Mouse (Mus musculus): ENCODE measurements around the gene P2rx4. TPM values are rescaled to one million over a fixed set of nuclear protein-coding genes. Genes with fewer than 3 reads are reported as not detected.

Gene P2rx4
- polyA plus RNA-seq, 1 experiment from 2014 or later, result 10.3 TPM

- Histone ChIP-seq H3K27me3 (replicated peaks; ENCODE audit: control insufficient read depth, insufficient read depth, low read length) (no peaks in the 10 kb centered on the region), H3K4me3 (replicated peaks; ENCODE audit: low read length) (no peak overlapping the region), H3K27ac (ENCODE audit: low read length) (no peak overlapping the region), H3K9ac (replicated peaks; ENCODE audit: low read depth, low read length) (no peak overlapping the region), H3K4me2 (ENCODE audit: low read length) (no peak overlapping the region), H3K9me3 (ENCODE audit: control insufficient read depth, low read length) (no peaks in the 10 kb centered on the region), H3K4me1 (replicated peaks; ENCODE audit: control insufficient read depth, insufficient read depth, low read length) (no peaks in the 10 kb centered on the region), H3K36me3 (ENCODE audit: control insufficient read depth, insufficient read depth) (0 out of 2 replicates have a peak, but pooled peaks cover 2% of the 10 kb centered on the region)
- 70% methylated on average over 17 of the region's 17 CpGs for WGBS
- no peak for ATAC-seq
These were observed 26.5 kb downstream of the P2rx4 start for GRCm38 (mm10) chr5:122733881-122734280.

DNA sequence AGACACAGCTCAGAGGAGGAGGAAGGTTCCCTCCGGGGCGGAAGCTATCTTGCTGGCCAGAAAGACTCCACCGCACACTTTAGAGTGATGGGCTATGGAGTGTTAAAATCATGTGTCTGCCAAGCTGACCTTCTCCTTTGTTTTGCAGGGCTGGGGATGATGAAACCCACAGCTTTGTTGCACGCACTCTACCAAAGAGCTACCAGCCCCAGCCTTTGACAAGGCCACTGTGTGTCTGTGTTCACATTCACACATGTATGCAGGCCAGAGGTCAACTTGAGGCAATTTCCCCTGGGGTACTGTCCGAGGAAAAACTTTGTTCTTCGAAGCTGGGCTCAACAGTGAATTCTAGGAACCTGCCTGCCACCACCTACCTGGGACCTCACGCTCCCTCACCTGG is 28.5 kb downstream of the P2rx4 start:
- no peak overlapping the region for H3K9ac ChIP-seq (replicated peaks; ENCODE audit: low read depth, low read length)
- 0 out of 2 replicates have a peak, but pooled peaks cover 2% of the 10 kb centered on the region for H3K36me3 ChIP-seq (ENCODE audit: control insufficient read depth, insufficient read depth)
- no peak overlapping the region for H3K4me3 ChIP-seq (replicated peaks; ENCODE audit: low read length)
- no peaks in the 10 kb centered on the region for H3K4me1 ChIP-seq (replicated peaks; ENCODE audit: control insufficient read depth, insufficient read depth, low read length)
- no peak for ATAC-seq
- WGBS, result 91% methylated on average over 7 of the region's 7 CpGs
- no peaks in the 10 kb centered on the region for H3K9me3 ChIP-seq (ENCODE audit: control insufficient read depth, low read length)
- no peaks in the 10 kb centered on the region for H3K27me3 ChIP-seq (replicated peaks; ENCODE audit: control insufficient read depth, insufficient read depth, low read length)
- H3K27ac ChIP-seq (ENCODE audit: low read length), result no peak overlapping the region
- H3K4me2 ChIP-seq (ENCODE audit: low read length), result no peak overlapping the region

DNA sequence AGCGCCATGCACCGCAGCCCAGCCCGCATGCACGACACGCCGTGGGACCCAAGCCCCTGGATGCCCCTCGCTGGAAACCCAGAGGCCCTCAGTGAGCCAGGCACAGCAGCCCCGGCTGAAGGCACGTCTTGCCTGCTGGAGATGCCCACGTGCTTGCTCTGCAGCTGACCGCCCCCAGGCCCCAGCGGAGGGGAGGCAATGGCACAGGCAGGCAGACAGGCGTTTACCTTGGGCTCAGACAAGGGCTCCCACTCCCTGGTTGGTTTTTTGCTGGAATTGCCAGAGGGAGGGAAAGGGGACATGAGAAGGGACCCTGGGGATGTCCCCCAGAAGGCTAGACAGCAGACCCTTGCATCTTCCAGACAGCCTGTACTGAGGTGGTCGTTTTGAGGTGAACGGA is 29.4 kb downstream of the P2rx4 start:
- H3K27me3 ChIP-seq (replicated peaks; ENCODE audit: control insufficient read depth, insufficient read depth, low read length), result no peaks in the 10 kb centered on the region
- H3K27ac ChIP-seq (ENCODE audit: low read length), result no peak overlapping the region
- H3K36me3 ChIP-seq (ENCODE audit: control insufficient read depth, insufficient read depth), result 0 out of 2 replicates have a peak, but pooled peaks cover 4% of the 10 kb centered on the region
- no peaks in the 10 kb centered on the region for H3K9me3 ChIP-seq (ENCODE audit: control insufficient read depth, low read length)
- no peak overlapping the region for H3K9ac ChIP-seq (replicated peaks; ENCODE audit: low read depth, low read length)
- WGBS, result 91% methylated on average over 15 of the region's 15 CpGs
- ATAC-seq, result no peak
- H3K4me1 ChIP-seq (replicated peaks; ENCODE audit: control insufficient read depth, insufficient read depth, low read length), result no peaks in the 10 kb centered on the region
- H3K4me3 ChIP-seq (replicated peaks; ENCODE audit: low read length), result no peak overlapping the region
- no peak overlapping the region for H3K4me2 ChIP-seq (ENCODE audit: low read length)

GRCm38 (mm10) chr5:122743880-122744422 is 36.6 kb downstream of the P2rx4 start:
- no peaks in the 10 kb centered on the region for H3K4me1 ChIP-seq (replicated peaks; ENCODE audit: control insufficient read depth, insufficient read depth, low read length)
- H3K9me3 ChIP-seq (ENCODE audit: control insufficient read depth, low read length), result no peaks in the 10 kb centered on the region
- H3K27me3 ChIP-seq (replicated peaks; ENCODE audit: control insufficient read depth, insufficient read depth, low read length), result no peaks in the 10 kb centered on the region
- 85% methylated on average over 13 of the region's 13 CpGs for WGBS
- peaks cover 27% of the 10 kb centered on the region for H3K36me3 ChIP-seq (ENCODE audit: control insufficient read depth, insufficient read depth)
- H3K9ac ChIP-seq (replicated peaks; ENCODE audit: low read depth, low read length), result no peak overlapping the region
- no peak overlapping the region for H3K4me3 ChIP-seq (replicated peaks; ENCODE audit: low read length)
- H3K27ac ChIP-seq (ENCODE audit: low read length), result no peak overlapping the region
- ATAC-seq, result no peak
- no peak overlapping the region for H3K4me2 ChIP-seq (ENCODE audit: low read length)

DNA sequence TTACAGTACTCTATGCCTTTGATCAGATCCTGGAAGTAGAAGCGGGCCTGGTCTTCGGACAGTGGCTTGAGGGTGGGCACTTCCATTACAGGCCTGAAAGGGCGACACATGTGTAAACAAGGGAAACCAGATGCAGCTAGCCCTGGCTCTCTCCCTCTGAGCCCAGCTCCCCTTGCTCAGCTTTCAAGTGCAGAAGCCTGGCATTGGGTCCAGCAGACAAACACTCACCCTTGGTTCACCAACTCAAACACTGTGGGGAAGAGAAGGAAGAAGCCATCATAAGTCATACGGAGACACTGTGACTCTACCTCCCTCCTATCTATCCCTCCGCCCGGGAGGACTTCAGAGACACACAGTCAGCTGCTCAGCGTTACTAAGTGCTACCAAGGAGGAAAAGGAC is 40.6 kb downstream of the P2rx4 start:
- no peak for ATAC-seq
- Histone ChIP-seq H3K9me3 (ENCODE audit: control insufficient read depth, low read length) (no peaks in the 10 kb centered on the region), H3K4me1 (replicated peaks; ENCODE audit: control insufficient read depth, insufficient read depth, low read length) (no peaks in the 10 kb centered on the region), H3K36me3 (ENCODE audit: control insufficient read depth, insufficient read depth) (peaks cover 25% of the 10 kb centered on the region), H3K4me3 (replicated peaks; ENCODE audit: low read length) (no peak overlapping the region), H3K27me3 (replicated peaks; ENCODE audit: control insufficient read depth, insufficient read depth, low read length) (no peaks in the 10 kb centered on the region), H3K27ac (ENCODE audit: low read length) (no peak overlapping the region), H3K4me2 (ENCODE audit: low read length) (no peak overlapping the region), H3K9ac (replicated peaks; ENCODE audit: low read depth, low read length) (no peak overlapping the region)
- WGBS, result 95% methylated on average over 7 of the region's 7 CpGs

- Histone ChIP-seq H3K27ac (ENCODE audit: low read length) (no peak overlapping the region), H3K36me3 (ENCODE audit: control insufficient read depth, insufficient read depth) (peaks cover 17% of the 10 kb centered on the region)
- ATAC-seq, result no peak
These were observed 47.1 kb downstream of the P2rx4 start for GRCm38 (mm10) chr5:122754477-122754876.

DNA sequence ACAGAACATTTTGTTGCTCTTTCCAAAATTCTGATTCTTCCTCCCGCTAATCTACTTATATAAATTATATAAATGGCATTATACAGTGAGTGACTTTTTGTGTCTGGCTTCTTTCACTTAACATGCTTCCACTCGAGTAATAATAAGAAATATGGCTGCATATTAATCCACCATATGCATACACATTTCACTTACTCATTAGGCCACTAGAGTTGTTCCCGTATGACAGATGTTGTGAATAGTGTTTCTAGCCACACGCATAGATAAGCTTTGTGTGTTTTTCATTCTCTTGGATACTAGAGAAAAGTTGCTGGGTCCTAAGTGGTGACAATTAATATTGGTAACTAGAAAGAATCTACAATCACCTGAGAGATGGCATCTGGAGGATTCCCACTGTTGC is 48.3 kb downstream of the P2rx4 start:
- 91% methylated on average over 4 of the region's 4 CpGs for WGBS
- H3K4me3 ChIP-seq (replicated peaks; ENCODE audit: low read length), result no peak overlapping the region
- no peak for ATAC-seq
- peaks cover 17% of the 10 kb centered on the region for H3K36me3 ChIP-seq (ENCODE audit: control insufficient read depth, insufficient read depth)
- no peaks in the 10 kb centered on the region for H3K4me1 ChIP-seq (replicated peaks; ENCODE audit: control insufficient read depth, insufficient read depth, low read length)
- no peak overlapping the region for H3K4me2 ChIP-seq (ENCODE audit: low read length)
- H3K27me3 ChIP-seq (replicated peaks; ENCODE audit: control insufficient read depth, insufficient read depth, low read length), result no peaks in the 10 kb centered on the region
- H3K9ac ChIP-seq (replicated peaks; ENCODE audit: low read depth, low read length), result no peak overlapping the region
- H3K9me3 ChIP-seq (ENCODE audit: control insufficient read depth, low read length), result no peaks in the 10 kb centered on the region
- no peak overlapping the region for H3K27ac ChIP-seq (ENCODE audit: low read length)

More at GRCm38 (mm10) chr5:122754477-122754876, 47.1 kb downstream of the P2rx4 start:
- H3K4me2 ChIP-seq (ENCODE audit: low read length), result no peak overlapping the region
- no peaks in the 10 kb centered on the region for H3K27me3 ChIP-seq (replicated peaks; ENCODE audit: control insufficient read depth, insufficient read depth, low read length)
- no peaks in the 10 kb centered on the region for H3K9me3 ChIP-seq (ENCODE audit: control insufficient read depth, low read length)
- 90% methylated on average over 16 of the region's 16 CpGs for WGBS
- no peak overlapping the region for H3K4me3 ChIP-seq (replicated peaks; ENCODE audit: low read length)
- no peaks in the 10 kb centered on the region for H3K4me1 ChIP-seq (replicated peaks; ENCODE audit: control insufficient read depth, insufficient read depth, low read length)
- H3K9ac ChIP-seq (replicated peaks; ENCODE audit: low read depth, low read length), result no peak overlapping the region

DNA sequence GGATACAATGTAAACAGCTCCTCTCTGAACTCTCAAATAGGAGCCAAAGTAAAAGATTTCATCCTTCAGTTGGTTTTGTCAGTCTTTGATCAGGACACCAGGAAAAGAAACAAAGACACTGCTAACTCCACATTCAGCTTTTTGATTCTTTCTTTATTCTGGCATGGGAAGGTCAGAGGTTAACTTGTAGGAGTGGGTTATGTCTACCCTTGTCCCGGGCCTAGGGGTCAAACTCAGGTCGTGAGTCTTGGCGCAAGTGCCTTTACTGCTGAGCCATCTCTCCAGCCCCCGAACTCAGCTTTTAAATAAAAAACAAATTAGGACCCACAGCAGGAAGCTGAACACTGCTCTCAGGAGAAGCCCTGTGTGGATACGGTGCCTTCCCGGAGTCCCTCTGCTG is 48.8 kb downstream of the P2rx4 start:
- H3K9ac ChIP-seq (replicated peaks; ENCODE audit: low read depth, low read length), result no peak overlapping the region
- H3K27ac ChIP-seq (ENCODE audit: low read length), result no peak overlapping the region
- no peak for ATAC-seq
- H3K9me3 ChIP-seq (ENCODE audit: control insufficient read depth, low read length), result no peaks in the 10 kb centered on the region
- WGBS, result 71% methylated on average over 6 of the region's 6 CpGs
- no peaks in the 10 kb centered on the region for H3K4me1 ChIP-seq (replicated peaks; ENCODE audit: control insufficient read depth, insufficient read depth, low read length)
- H3K4me2 ChIP-seq (ENCODE audit: low read length), result no peak overlapping the region
- no peaks in the 10 kb centered on the region for H3K27me3 ChIP-seq (replicated peaks; ENCODE audit: control insufficient read depth, insufficient read depth, low read length)
- no peak overlapping the region for H3K4me3 ChIP-seq (replicated peaks; ENCODE audit: low read length)
- H3K36me3 ChIP-seq (ENCODE audit: control insufficient read depth, insufficient read depth), result peaks cover 17% of the 10 kb centered on the region

GRCm38 (mm10) chr5:122756680-122757079 is 49.3 kb downstream of the P2rx4 start:
- Histone ChIP-seq H3K36me3 (ENCODE audit: control insufficient read depth, insufficient read depth) (peaks cover 17% of the 10 kb centered on the region), H3K4me3 (replicated peaks; ENCODE audit: low read length) (no peak overlapping the region), H3K27ac (ENCODE audit: low read length) (no peak overlapping the region), H3K27me3 (replicated peaks; ENCODE audit: control insufficient read depth, insufficient read depth, low read length) (no peaks in the 10 kb centered on the region), H3K9ac (replicated peaks; ENCODE audit: low read depth, low read length) (no peak overlapping the region), H3K9me3 (ENCODE audit: control insufficient read depth, low read length) (no peaks in the 10 kb centered on the region), H3K4me2 (ENCODE audit: low read length) (no peak overlapping the region), H3K4me1 (replicated peaks; ENCODE audit: control insufficient read depth, insufficient read depth, low read length) (no peaks in the 10 kb centered on the region)
- 77% methylated on average over 7 of the region's 7 CpGs for WGBS
- ATAC-seq, result no peak

Measured in forebrain, embryonic 16.5 days (tissue).